Mouse (Mus musculus) liver, embryonic 14.5 days (tissue): ENCODE data around the gene Grm7.

Experiments
- CTCF ChIP-seq: IDR thresholded peaks from 2 replicates; pipeline ENCODE4 v1.5.1; 2016; ENCODE audit warnings: antibody characterized with exemption, low read depth, control low read depth
- EP300 ChIP-seq: IDR thresholded peaks from 2 replicates; pipeline ENCODE4 v1.6.1; 2016; ENCODE audit warnings: antibody characterized with exemption, low read depth

DNA sequence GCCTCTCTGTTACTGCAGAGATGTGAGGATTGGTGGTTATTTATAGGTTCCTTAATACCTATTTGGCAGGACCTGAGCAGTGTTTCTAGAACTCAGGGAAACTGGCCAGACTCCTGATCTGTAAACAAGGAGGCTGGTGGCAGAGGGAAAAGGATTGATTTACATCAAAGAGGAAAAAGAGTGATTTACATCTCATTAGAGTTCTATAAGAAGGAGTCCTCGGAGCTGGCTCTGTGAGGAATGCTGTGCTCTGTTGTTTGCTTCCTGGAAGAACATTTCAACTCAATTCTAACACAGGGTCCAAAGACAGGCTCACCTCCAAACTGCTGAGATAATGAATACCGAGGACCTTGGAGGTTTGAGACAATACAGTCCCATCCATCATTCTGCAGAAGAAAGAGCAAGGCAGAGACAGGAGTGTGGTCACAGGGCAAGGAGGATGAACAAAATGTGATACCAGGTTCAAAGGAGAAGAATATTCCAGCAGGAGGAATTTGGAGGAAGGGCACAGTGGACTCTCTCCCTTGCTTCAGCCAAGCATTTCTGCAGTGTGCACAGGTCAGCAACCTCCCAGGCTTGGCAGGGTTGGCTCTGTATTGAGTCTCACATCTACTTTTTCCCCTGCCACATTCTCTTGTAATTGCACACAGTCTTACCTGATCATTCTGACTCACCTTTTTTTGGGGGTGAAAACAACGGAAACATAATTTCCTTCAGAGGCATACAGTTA is 803.8 kb downstream of the Grm7 start:
- TF ChIP-seq CTCF (no peak), EP300 (no peak)
